Mouse (Mus musculus) 416B (cell line): ENCODE results near the gene Ldlrad3.

Source experiments
- DNase-seq: peaks from one replicate; pipeline ENCODE4 v3.0.0; 2011; ENCODE audit warnings: low read depth

Ldlrad3 gene

GRCm38 (mm10) chr2:102185951-102186561 lies at the start of gene Ldlrad3:
Gene Ldlrad3 (minus strand): TSS chr2:102186385.
- peak; percentile 85 for DNase-seq

GRCm38 (mm10) chr2:102231470-102231869 lies 45.3 kb upstream of the Ldlrad3 start:
- no peak for DNase-seq

- DNase-seq, result no peak
Measured at GRCm38 (mm10) chr2:102229126-102229525, 42.9 kb upstream of the Ldlrad3 start.

- DNase-seq, result no peak
Measured at GRCm38 (mm10) chr2:102228331-102228730, 42.1 kb upstream of the Ldlrad3 start.

- no peak for DNase-seq
Measured at GRCm38 (mm10) chr2:102227839-102228238, 41.7 kb upstream of the Ldlrad3 start.

GRCm38 (mm10) chr2:102226274-102226673 lies 40.1 kb upstream of the Ldlrad3 start:
- DNase-seq, result peak; percentile 28

GRCm38 (mm10) chr2:102223355-102224128 lies 37.4 kb upstream of the Ldlrad3 start:
- no peak for DNase-seq

- DNase-seq, result no peak
Measured at GRCm38 (mm10) chr2:102222749-102223148, 36.6 kb upstream of the Ldlrad3 start.

GRCm38 (mm10) chr2:102216817-102217216 lies 30.6 kb upstream of the Ldlrad3 start:
- DNase-seq, result no peak

- DNase-seq, result no peak
Measured at GRCm38 (mm10) chr2:102212096-102212495, 25.9 kb upstream of the Ldlrad3 start.

GRCm38 (mm10) chr2:102205672-102206399 lies 19.7 kb upstream of the Ldlrad3 start:
- no peak for DNase-seq

GRCm38 (mm10) chr2:102203478-102203877 lies 17.3 kb upstream of the Ldlrad3 start:
- DNase-seq, result no peak

GRCm38 (mm10) chr2:102202211-102202770 lies 16.1 kb upstream of the Ldlrad3 start:
- DNase-seq, result no peak

GRCm38 (mm10) chr2:102201198-102201948 lies 15.2 kb upstream of the Ldlrad3 start:
- peak; percentile 56 for DNase-seq

GRCm38 (mm10) chr2:102197332-102197731 lies 11.1 kb upstream of the Ldlrad3 start:
- DNase-seq, result no peak

GRCm38 (mm10) chr2:102196709-102197108 lies 10.5 kb upstream of the Ldlrad3 start:
- no peak for DNase-seq

- DNase-seq, result no peak
Measured at GRCm38 (mm10) chr2:102195494-102195893, 9.3 kb upstream of the Ldlrad3 start.

GRCm38 (mm10) chr2:102194247-102194646 lies 8.1 kb upstream of the Ldlrad3 start:
- peak; percentile 48 for DNase-seq

- peak; percentile 57 for DNase-seq
Measured at GRCm38 (mm10) chr2:102192943-102193820, 7.0 kb upstream of the Ldlrad3 start.

- DNase-seq, result no peak
Measured at GRCm38 (mm10) chr2:102191736-102192135, 5.6 kb upstream of the Ldlrad3 start.

- DNase-seq, result no peak
Measured at GRCm38 (mm10) chr2:102190956-102191355, 4.8 kb upstream of the Ldlrad3 start.
